Mouse (Mus musculus) fibroblast of lung, adult 2 months (primary cell): ENCODE data around the gene Arhgef15.
A peak's percentile ranks its signal among the peaks of the same experiment; 100 is the strongest.

ENCODE experiments used
- DNase-seq: peaks from one replicate; pipeline ENCODE4 v3.0.0-alpha.2; 2011; ENCODE audit warnings: low read depth

Arhgef15 gene

GRCm38 (mm10) chr11:68914566-68914965 is 42.7 kb downstream of the Arhgef15 start:
- DNase-seq, result no peak

- no peak for DNase-seq
Observed at GRCm38 (mm10) chr11:68911531-68912177, 45.6 kb downstream of the Arhgef15 start.

GRCm38 (mm10) chr11:68908846-68909503 is 48.3 kb downstream of the Arhgef15 start:
- DNase-seq, result no peak

DNA sequence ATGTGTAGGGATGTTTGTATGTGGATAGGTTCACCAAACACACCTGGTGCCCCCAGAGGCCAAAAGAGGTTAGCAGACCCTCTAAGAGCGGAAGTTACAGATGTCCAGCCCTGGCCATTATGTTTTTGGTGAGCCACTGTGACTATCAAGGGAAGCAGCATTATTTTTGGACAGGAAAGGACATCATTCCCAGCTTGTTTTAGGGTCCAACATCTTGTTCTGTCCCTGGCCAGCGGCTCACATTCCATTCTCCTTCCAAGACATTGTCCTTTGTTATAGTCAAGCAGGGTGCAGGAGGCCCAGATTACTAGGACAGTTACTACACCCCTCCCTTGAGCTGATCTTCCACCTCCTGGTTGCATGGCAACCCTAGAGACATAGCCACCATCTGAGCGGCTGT is 50.0 kb downstream of the Arhgef15 start:
- DNase-seq, result no peak

- peak; percentile 36 for DNase-seq
Observed at GRCm38 (mm10) chr11:68906461-68906790, 50.9 kb downstream of the Arhgef15 start.

DNA sequence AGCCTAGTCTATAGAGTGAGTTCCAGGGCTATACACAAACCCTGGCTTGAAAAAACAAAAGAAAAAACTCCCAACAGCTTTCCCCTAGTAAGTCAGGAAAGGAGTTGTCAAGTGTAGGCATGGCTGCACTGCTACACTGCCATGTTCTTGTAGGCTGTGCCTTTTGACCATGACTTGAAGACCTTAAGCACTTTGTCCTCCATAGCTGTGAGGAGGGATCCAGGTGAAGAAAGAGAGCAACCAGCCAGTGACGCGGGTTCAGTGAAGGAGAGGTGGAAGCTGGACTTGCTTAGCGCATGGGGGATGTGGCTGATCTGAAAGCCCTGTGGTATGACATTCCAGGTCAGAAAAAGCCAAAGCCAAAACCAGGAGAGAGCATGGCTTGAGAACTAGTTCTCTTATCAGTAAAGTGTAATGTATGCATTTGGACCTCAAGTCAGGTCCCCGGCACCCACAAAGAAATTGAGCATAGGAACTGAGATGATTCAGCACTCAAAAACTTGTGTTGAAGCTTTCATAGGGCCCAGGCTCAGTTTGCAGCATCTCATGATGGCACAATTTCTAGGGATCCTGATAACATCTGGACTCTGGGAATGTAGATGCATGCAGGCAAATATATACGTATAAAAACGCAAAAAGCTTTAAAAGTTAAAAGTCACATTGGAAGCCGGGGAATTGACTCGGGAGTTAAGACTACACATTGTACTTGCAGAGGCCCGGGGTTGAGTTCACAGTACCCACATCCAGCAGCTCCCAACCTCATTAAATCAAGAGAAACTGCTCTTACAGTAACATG is 51.4 kb downstream of the Arhgef15 start:
- no peak for DNase-seq

DNA sequence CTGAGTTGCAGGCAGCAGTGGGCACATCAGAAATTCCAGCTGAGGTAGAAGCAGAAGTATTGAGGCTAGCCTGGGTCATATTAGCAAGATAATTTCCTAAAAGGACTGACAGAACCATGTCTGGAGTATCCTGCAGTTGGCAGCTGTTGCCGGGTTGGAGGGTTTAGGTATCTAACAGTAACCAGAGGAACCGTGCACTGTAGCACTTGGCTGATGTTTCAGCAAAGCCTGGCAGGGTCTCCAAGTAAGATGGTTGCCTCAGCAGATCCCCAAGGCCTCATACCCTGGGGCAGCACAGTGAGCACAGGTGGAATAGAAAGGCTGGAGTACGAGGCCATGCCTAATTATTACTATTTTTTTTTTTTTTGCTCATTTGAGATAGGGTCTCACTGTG is 52.1 kb downstream of the Arhgef15 start:
- DNase-seq, result no peak

DNA sequence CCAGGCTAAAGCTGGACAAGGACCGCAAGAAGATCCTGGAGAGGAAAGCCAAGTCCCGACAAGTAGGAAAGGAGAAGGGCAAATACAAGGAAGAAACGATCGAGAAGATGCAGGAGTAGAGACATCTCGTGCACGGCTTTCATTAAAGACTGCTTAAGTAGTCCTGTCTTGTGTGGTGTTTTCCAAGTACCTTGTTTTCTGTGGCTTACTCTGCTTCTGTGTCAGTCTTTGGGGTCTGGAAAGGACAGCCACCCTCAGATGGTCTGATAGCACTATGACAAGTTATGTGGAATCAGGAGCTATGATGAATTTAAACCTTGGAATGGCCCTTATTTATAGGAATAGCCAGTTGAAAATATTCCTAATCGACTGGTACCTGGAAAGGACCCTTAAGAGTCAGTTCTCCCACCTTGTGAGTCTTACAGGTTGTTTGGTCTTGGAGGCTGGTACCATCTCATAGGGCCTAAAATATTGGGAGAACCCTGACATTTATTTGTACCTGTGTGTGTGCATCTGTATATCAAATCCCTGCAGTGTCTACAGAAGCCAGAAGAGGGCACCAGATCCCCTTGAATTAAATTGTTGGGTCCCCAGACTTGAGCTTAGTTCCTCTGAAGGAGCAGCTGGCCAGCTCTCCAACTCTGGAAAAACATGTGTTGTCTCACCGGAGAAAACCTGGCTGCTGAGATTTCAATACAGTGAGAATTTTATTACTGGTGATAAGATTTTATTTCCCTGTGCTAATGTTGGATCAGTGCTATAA is 52.7 kb downstream of the Arhgef15 start:
- DNase-seq, result peak; percentile 55

DNA sequence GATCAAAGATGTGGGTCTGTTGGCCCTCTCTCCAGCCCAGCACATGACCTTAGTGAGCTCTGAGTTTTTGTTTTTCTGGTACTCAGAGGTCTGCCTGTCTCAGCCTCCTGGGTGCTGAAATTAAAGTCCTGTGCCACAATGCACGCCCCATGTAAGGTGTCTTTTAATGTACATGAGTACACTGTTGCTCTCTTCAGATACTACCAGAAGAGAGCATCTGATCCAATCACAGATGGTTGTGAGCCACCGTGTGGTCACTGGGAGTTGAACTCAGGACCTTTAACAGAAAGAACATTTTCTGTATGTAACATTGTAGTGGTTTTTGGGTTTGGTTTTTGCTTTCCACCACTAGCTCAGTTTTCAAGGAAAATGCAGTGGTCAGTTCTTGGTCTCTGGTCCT is 53.5 kb downstream of the Arhgef15 start:
- DNase-seq, result no peak

DNA sequence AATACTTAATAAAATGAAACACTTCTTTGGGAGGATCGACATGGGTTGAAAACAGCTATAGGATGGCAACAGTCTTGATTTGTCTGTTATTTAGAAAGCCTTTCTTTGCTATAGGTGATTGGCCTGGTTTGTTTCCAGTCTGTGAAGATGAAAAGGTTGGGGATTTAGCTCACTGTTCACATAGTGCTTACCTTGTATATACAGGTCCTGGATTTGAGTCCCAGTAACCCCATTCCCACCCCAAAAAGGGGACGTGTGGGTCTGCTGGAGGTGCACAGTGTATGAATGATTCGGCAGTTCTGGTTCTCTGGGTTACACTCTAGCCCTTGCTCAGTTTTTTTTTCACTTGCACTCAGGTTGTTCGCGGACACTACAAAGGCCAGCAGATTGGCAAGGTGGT is 54.5 kb downstream of the Arhgef15 start:
- no peak for DNase-seq

- DNase-seq, result no peak
Observed at GRCm38 (mm10) chr11:68902367-68902766, 54.9 kb downstream of the Arhgef15 start.

GRCm38 (mm10) chr11:68902047-68902364 is 55.3 kb downstream of the Arhgef15 start:
- DNase-seq, result no peak

GRCm38 (mm10) chr11:68901351-68902046 is 55.8 kb downstream of the Arhgef15 start, which contains the start of gene Rpl26:
Gene Rpl26 (plus strand): TSS chr11:68901583.
- peak; percentile 95 for DNase-seq

DNA sequence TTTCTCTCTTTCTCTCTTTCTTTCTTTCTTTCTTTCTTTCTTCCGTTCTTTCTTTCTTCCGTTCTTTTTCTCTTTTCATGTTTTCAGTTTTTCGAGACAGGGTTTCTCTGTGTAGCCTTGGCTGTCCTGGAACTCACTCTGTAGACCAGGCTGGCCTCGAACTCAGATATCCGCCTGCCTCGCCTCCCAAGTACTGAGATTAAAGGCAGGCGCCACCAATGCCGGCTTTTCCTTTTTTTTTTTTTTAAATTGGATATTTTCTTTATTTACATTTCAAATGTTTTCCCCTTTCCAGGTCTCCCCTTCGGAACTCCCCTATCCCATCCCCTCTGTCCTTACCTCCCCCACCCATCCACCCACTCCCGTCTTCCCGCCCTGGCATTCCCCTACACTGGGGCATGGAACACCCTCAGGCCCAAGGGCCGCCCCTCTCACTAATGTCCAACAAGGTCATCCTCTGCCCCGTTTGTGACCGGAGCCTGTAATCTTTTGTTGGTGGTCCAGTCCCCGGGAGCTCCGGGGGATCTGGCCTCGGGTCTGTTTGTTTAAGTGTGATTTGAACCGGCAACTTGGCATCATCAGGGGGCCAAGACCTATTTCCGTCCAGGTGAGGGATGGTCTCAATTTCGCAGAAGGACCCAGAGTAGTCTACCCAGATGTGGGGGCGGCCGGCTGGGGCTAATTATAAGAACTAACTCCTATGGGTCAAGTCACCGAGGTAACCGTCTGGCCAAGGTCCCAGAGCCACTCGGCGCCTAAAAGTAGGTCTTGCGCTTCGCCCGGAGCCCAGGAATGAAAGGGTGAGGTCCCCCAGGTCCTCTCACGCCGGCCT is 56.5 kb downstream of the Arhgef15 start:
- DNase-seq, result no peak

DNA sequence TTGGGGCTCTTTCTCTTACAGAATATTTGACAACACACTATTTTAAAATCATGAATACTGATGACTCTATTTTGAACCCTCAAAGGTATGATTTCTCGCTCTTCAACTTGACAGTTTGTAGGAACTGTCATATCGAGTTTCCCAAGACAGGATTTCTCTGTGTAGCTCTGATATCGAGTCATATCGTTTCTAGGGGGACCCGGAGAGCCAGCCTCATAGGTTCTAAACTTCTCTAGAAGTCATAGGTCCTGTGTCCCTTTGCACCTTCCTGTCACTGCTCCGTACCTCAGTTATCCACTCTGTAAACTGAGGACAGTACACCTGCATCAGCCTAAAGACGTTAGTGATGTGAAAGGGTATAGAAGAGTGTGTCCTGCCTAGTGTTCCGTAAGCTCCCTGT is 57.5 kb downstream of the Arhgef15 start:
- DNase-seq, result no peak

- DNase-seq, result no peak
Observed at GRCm38 (mm10) chr11:68898790-68899189, 58.5 kb downstream of the Arhgef15 start.

DNA sequence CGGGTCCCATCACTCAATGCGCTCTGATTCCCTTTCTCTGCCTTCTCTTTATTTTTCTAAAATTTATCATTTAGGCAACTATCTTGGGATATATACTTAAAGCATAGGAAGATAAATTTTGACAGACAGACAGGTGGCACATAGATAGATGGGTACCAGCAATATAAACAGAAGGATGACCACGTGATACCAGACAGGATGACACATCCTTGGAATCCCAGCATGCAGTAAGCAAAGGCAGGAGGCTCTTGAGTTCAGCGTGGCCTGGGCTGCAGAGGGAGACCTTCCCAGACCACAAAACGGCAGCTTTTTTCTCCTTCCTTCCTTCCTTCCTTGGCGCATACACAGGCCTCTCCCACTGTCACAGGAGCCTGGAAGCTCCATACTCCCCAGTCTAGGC is 59.4 kb downstream of the Arhgef15 start:
- no peak for DNase-seq

GRCm38 (mm10) chr11:68897120-68897519 is 60.2 kb downstream of the Arhgef15 start:
- no peak for DNase-seq

DNA sequence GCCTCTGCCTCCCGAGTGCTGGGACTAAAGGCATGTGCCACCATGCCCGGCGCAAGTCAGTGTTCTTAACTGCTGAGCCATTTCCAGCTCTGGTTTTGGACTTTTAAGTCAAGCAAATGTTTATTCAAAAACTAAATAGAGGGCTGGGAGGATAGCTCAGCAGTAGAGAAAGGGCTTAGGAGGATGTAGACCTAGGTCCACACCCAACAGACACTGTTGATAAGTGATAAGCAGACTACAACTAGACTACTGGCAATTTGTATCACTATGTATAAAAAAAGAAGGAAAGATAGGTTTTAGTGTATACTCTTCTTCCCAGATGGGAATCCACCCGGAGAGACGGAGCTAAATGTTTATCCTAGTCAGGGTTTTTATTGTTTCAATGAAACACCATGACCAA is 61.0 kb downstream of the Arhgef15 start:
- no peak for DNase-seq

GRCm38 (mm10) chr11:68893911-68894464 is 63.3 kb downstream of the Arhgef15 start:
- DNase-seq, result no peak
